7 mouse cellular contexts compared by ENCODE assay signal in the genomic region with DNA sequence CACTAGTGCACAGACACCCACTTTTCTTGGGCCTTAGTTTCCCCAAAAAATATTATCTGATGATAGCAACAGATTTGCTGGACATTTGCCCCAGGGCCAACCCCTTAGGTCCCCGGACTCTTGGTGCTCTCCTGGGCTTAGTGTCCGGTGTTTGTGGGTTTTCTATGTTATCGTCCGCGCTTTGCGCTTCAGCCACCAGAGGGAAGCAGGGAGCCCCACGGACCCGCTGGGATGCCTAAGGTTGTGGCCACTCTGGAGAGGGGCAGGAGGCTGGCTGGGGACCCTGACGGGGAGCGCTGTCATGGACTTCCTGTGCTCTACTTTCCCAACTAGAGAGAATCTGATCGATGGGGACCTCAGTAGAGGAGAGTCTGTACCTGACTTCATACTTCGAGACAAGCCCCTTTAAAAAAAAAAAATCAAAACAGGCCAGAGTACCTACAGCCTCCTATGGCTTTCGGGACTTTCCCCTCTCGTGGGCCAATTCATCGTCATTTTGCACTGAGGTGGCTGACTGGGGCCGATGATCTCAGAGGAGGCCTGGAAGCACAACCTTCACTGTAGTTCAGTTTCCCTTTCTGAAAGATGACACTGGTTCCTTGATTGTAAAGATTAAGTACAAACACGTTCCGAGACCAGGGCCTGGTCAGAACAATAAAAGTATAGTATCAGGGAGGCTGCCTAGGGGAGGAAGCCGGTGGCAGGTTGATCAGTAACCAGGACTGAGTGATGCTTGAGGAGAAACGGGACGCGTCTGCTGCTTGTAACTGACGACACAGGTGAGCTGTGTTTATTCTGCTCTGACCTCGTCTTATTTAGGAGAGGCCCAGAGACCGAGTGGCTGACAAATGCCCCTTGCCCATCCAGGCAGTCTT. TPM values are rescaled to one million over a fixed set of nuclear protein-coding genes. Genes with fewer than 3 reads are reported as not detected.
DNase-seq lines count a peak whose midpoint lies in the region; ATAC-seq and TF ChIP-seq lines count a peak whose summit lies in the region.

No protein-coding gene starts in this region.

- no peaks in the 10 kb centered on the region for H3K79me2 ChIP-seq in heart, adult 2 months (replicated peaks; ENCODE audit: control insufficient read depth, insufficient read depth, low read length)

- peak; percentile 88 for DNase-seq in adrenal gland, postnatal 14 days
- peak; percentile 83 to 88 for DNase-seq in heart, adult 2 months
- peak; percentile 87 for DNase-seq in kidney, adult 2 months
- DNase-seq in limb, embryonic 11.5 days (ENCODE audit: low spot score): peak; percentile 91
- DNase-seq in skeletal muscle tissue, adult 2 months (ENCODE audit: low read depth, low spot score): peak; percentile 34

- H3K27ac ChIP-seq in embryonic facial prominence, embryonic 12.5 days: no peak overlapping the region
- H3K27ac ChIP-seq in heart, adult 2 months: peak overlapping the region; percentile 95
- H3K27ac ChIP-seq in kidney, adult 2 months (ENCODE audit: insufficient read depth, low read depth, low read length): peak overlapping the region; percentile 69
- no peak overlapping the region for H3K27ac ChIP-seq in limb, embryonic 11.5 days (replicated peaks; ENCODE audit: low read depth, low read length)
- H3K27ac ChIP-seq in midbrain, embryonic 12.5 days (replicated peaks): no peak overlapping the region

- 0 out of 2 replicates have a peak, but pooled peaks cover 7% of the 10 kb centered on the region for H3K36me3 ChIP-seq in embryonic facial prominence, embryonic 12.5 days
- no peaks in the 10 kb centered on the region; the same call in 1 of the 2 replicates for H3K36me3 ChIP-seq in heart, adult 2 months (ENCODE audit: control insufficient read depth, insufficient read depth, low read length)
- H3K36me3 ChIP-seq in kidney, adult 2 months (ENCODE audit: control insufficient read depth, insufficient read depth, low read length): no peaks in the 10 kb centered on the region
- 0 out of 2 replicates have a peak, but pooled peaks cover 3% of the 10 kb centered on the region for H3K36me3 ChIP-seq in limb, embryonic 11.5 days (ENCODE audit: control insufficient read depth, insufficient read depth, low read length)
- H3K36me3 ChIP-seq in midbrain, embryonic 12.5 days: peaks cover 22% of the 10 kb centered on the region

- H3K9me3 ChIP-seq in embryonic facial prominence, embryonic 12.5 days: no peaks in the 10 kb centered on the region
- H3K9me3 ChIP-seq in limb, embryonic 11.5 days (ENCODE audit: control insufficient read depth, low read length): no peaks in the 10 kb centered on the region
- H3K9me3 ChIP-seq in midbrain, embryonic 12.5 days: no peaks in the 10 kb centered on the region

- H3K4me1 ChIP-seq in embryonic facial prominence, embryonic 12.5 days: peaks cover 40% of the 10 kb centered on the region
- peaks cover 4% of the 10 kb centered on the region for H3K4me1 ChIP-seq in heart, adult 2 months (ENCODE audit: control insufficient read depth, insufficient read depth, low read length)
- H3K4me1 ChIP-seq in kidney, adult 2 months (ENCODE audit: control insufficient read depth, insufficient read depth, low read length): no peaks in the 10 kb centered on the region
- H3K4me1 ChIP-seq in limb, embryonic 11.5 days (ENCODE audit: control insufficient read depth, insufficient read depth, low read length): peaks cover 15% of the 10 kb centered on the region
- H3K4me1 ChIP-seq in midbrain, embryonic 12.5 days: peaks cover 27% of the 10 kb centered on the region

- intact Hi-C loops in heart, adult 2 months (cut with DNase I): loop anchor here (1.0 to 2.0 kb wide), 5 partner anchors 62 to 111 kb away; no protein-coding TSS in a partner anchor

- peak; percentile 96 for TF ChIP-seq CTCF in heart, adult 2 months (IDR thresholded peaks at IDR 0.05)
- TF ChIP-seq CTCF in kidney, adult 2 months (conservative IDR thresholded peaks at IDR 0.05; ENCODE audit: insufficient read depth, insufficient read length, low read depth, low read length): peak; percentile 83

- H3K4me3 ChIP-seq in embryonic facial prominence, embryonic 12.5 days: peak overlapping the region; percentile 43
- peak overlapping the region; percentile 55 for H3K4me3 ChIP-seq in heart, adult 2 months
- H3K4me3 ChIP-seq in kidney, adult 2 months (ENCODE audit: insufficient read depth, low read depth, low read length): peak overlapping the region; percentile 56
- peak overlapping the region; percentile 41 for H3K4me3 ChIP-seq in limb, embryonic 11.5 days (ENCODE audit: low read depth, low read length)
- H3K4me3 ChIP-seq in midbrain, embryonic 12.5 days: peak overlapping the region; percentile 45

- peaks cover 29% of the 10 kb centered on the region for H3K27me3 ChIP-seq in embryonic facial prominence, embryonic 12.5 days
- H3K27me3 ChIP-seq in heart, adult 2 months (ENCODE audit: control insufficient read depth, insufficient read depth, low read length): no peaks in the 10 kb centered on the region
- H3K27me3 ChIP-seq in kidney, adult 2 months (replicated peaks; ENCODE audit: control insufficient read depth, insufficient read depth, low read length): no peaks in the 10 kb centered on the region
- H3K27me3 ChIP-seq in limb, embryonic 11.5 days (ENCODE audit: control insufficient read depth, insufficient read depth, low read length): peaks cover 19% of the 10 kb centered on the region
- H3K27me3 ChIP-seq in midbrain, embryonic 12.5 days: peaks cover 46% of the 10 kb centered on the region

- peak; percentile 50 for ATAC-seq in embryonic facial prominence, embryonic 12.5 days (ENCODE audit: insufficient number of reproducible peaks, insufficient read depth, low FRiP score, low TSS enrichment)
- peak; percentile 38; the same call in 1 of the 2 replicates for ATAC-seq in limb, embryonic 11.5 days (ENCODE audit: insufficient number of reproducible peaks, low FRiP score, low TSS enrichment, low read depth)
- ATAC-seq in midbrain, embryonic 12.5 days (ENCODE audit: low FRiP score, low read depth): peak; percentile 60; the same call in 1 of the 2 replicates

- no peak for TF ChIP-seq POLR2A in heart, adult 2 months (IDR thresholded peaks at IDR 0.05; ENCODE audit: insufficient read depth, low read depth, low read length)
- TF ChIP-seq POLR2A in kidney, adult 2 months (IDR thresholded peaks at IDR 0.05; ENCODE audit: low read depth, low read length): no peak

- peak overlapping the region; percentile 87 for H3K4me2 ChIP-seq in embryonic facial prominence, embryonic 12.5 days (replicated peaks)
- H3K4me2 ChIP-seq in limb, embryonic 11.5 days (ENCODE audit: low read depth, severe bottlenecking): peak overlapping the region; percentile 92
- peak overlapping the region; percentile 89 for H3K4me2 ChIP-seq in midbrain, embryonic 12.5 days (replicated peaks)

- TF ChIP-seq EP300 in heart, adult 2 months (IDR thresholded peaks at IDR 0.05; ENCODE audit: insufficient read depth, low read depth, low read length): peak; percentile 27; the same call in 1 of the 2 replicates

- peak overlapping the region; percentile 63 for H3K9ac ChIP-seq in embryonic facial prominence, embryonic 12.5 days
- H3K9ac ChIP-seq in heart, adult 2 months (ENCODE audit: low read depth, low read length): peak overlapping the region; percentile 66
- no peak overlapping the region for H3K9ac ChIP-seq in limb, embryonic 11.5 days (ENCODE audit: low read length)
- H3K9ac ChIP-seq in midbrain, embryonic 12.5 days (replicated peaks): peak overlapping the region; percentile 47; the same call in 1 of the 2 replicates

- WGBS in embryonic facial prominence, embryonic 12.5 days: 26% methylated on average over 25 of the region's 25 CpGs
- 29% methylated on average over 25 of the region's 25 CpGs for WGBS in heart, adult 2 months
- WGBS in kidney, adult 2 months: 13% methylated on average over 25 of the region's 25 CpGs
- WGBS in limb, embryonic 11.5 days: 32% methylated on average over 25 of the region's 25 CpGs
- 38% methylated on average over 25 of the region's 25 CpGs for WGBS in midbrain, embryonic 12.5 days

RNA-seq across cellular contexts. Expression of a gene that starts 0.7 kb away (rescaled TPM):
- 29.0 and 38.0 TPM in 2 replicates for total RNA-seq in adrenal gland, postnatal 14 days (2021)
- polyA plus RNA-seq in embryonic facial prominence, embryonic 12.5 days (2016; fragmentation: Nextera tagmentation; extraction: Ambion mirVana): 2.6 and 3.2 TPM in 2 replicates
- 1 to 10 TPM; 5.7 to 6.6 TPM for total RNA-seq in heart, adult 2 months (2021)
- polyA plus RNA-seq in heart, adult 2 months (2012; rRNA removed): 4.6 and 6.8 TPM in 2 replicates
- polyA plus RNA-seq in kidney, adult 2 months (2012; rRNA removed): 7.2 and 8.9 TPM in 2 replicates
- polyA plus RNA-seq in limb, embryonic 11.5 days (2014; fragmentation: Nextera tagmentation; extraction: Ambion mirVana): 1.1 and 1.2 TPM in 2 replicates
- 0.84 and 1.9 TPM in 2 replicates for polyA plus RNA-seq in midbrain, embryonic 12.5 days (2016; fragmentation: Nextera tagmentation; extraction: Ambion mirVana)

RNA-seq across cellular contexts. Expression of a gene that starts 17.5 kb away (rescaled TPM):
- total RNA-seq in adrenal gland, postnatal 14 days (2021): 27.0 and 27.8 TPM in 2 replicates
- polyA plus RNA-seq in embryonic facial prominence, embryonic 12.5 days (2016; fragmentation: Nextera tagmentation; extraction: Ambion mirVana): 36.7 and 38.9 TPM in 2 replicates
- total RNA-seq in heart, adult 2 months (2021): 10 to 100 TPM; 24.0 to 25.5 TPM
- 24.0 and 28.1 TPM in 2 replicates for polyA plus RNA-seq in heart, adult 2 months (2012; rRNA removed)
- 20.4 and 25.7 TPM in 2 replicates for polyA plus RNA-seq in kidney, adult 2 months (2012; rRNA removed)
- polyA plus RNA-seq in limb, embryonic 11.5 days (2014; fragmentation: Nextera tagmentation; extraction: Ambion mirVana): 44.9 and 45.5 TPM in 2 replicates
- 39.4 and 41.5 TPM in 2 replicates for polyA plus RNA-seq in midbrain, embryonic 12.5 days (2016; fragmentation: Nextera tagmentation; extraction: Ambion mirVana)

Comparison
In these comparisons a context has a peak if more than half of its experiments do, and no peak if none do; other contexts are left out.
1. DNase-seq: peak in every context shown above with its lines; median percentile 91 in limb, embryonic 11.5 days; 88 in adrenal gland, postnatal 14 days; 87 in kidney, adult 2 months; 86 in heart, adult 2 months; 34 in skeletal muscle tissue, adult 2 months.
2. H3K27ac ChIP-seq: peak in heart, adult 2 months (single experiment) and kidney, adult 2 months (single experiment); none in embryonic facial prominence, embryonic 12.5 days (single experiment), limb, embryonic 11.5 days (single experiment) and midbrain, embryonic 12.5 days (single experiment).
3. Peak in every context shown above with its lines, with median percentiles within 50 percentile points of each other: ATAC-seq, H3K4me2 ChIP-seq and H3K4me3 ChIP-seq.